Mouse (Mus musculus) liver, embryonic 12.5 days (tissue): ENCODE results near the gene Ddx20. TPM values are rescaled to one million over a fixed set of nuclear protein-coding genes. Genes with fewer than 3 reads are reported as not detected.
A peak's percentile ranks its signal among the peaks of the same experiment; 100 is the strongest.
"Not testable (repeated sequence)": the region's sequence is repeated elsewhere in the genome, so short reads cannot be mapped to it uniquely, and the experiment has no call there.

Experiments used
- ATAC-seq: fragments of 200-750 bp; cut with Nextera tagmentation; 2 replicates; pipeline ENCODE4 v1.8.0; 2017; ENCODE audit warnings: moderate number of reproducible peaks, mild to moderate bottlenecking, moderate library complexity
- H3K27ac ChIP-seq: fragments of 300-500 bp; sonication (generic); 2 replicates; pipeline ENCODE4 v1.5.1; 2016; ENCODE audit warnings: mild to moderate bottlenecking
- H3K27me3 ChIP-seq: fragments of 300-500 bp; sonication (generic); replicated peaks from 2 replicates; pipeline ENCODE4 v1.6.1; 2016; ENCODE audit warnings: mild to moderate bottlenecking, moderate library complexity
- H3K36me3 ChIP-seq: fragments of 300-500 bp; sonication (generic); 2 replicates; pipeline ENCODE4 v1.6.1; 2016; ENCODE audit warnings: mild to moderate bottlenecking, moderate library complexity
- H3K4me1 ChIP-seq: fragments of 300-500 bp; sonication (generic); 2 replicates; pipeline ENCODE4 v1.6.1; 2016
- H3K4me2 ChIP-seq: fragments of 300-500 bp; sonication (generic); 2 replicates; pipeline ENCODE4 v1.6.1; 2016; ENCODE audit warnings: mild to moderate bottlenecking, moderate library complexity
- H3K4me3 ChIP-seq: fragments of 300-500 bp; sonication (generic); 2 replicates; pipeline ENCODE4 v1.5.1; 2016; ENCODE audit warnings: mild to moderate bottlenecking, moderate library complexity
- H3K9ac ChIP-seq: fragments of 300-500 bp; sonication (generic); 2 replicates; pipeline ENCODE4 v1.6.1; 2016; ENCODE audit warnings: mild to moderate bottlenecking, moderate library complexity
- H3K9me3 ChIP-seq: fragments of 300-500 bp; sonication (generic); replicated peaks from 2 replicates; pipeline ENCODE4 v1.6.1; 2016; ENCODE audit warnings: mild to moderate bottlenecking, moderate library complexity
- WGBS: fragments of 180-500 bp; shearing (Covaris S2); methylation state at CpG from one replicate; pipeline ENCODE4 v1.1.7; 2016; ENCODE audit not compliant: insufficient replicate concordance; 5-methylcytosine and 5-hydroxymethylcytosine counted together
- polyA plus RNA-seq: library from polyadenylated mRNA; unstranded; fragments of >200 nt; fragmentation: Nextera tagmentation; extraction: Ambion mirVana; gene quantifications from 2 replicates; pipeline ENCODE4 v1.2.1, GENCODE M21; 2016

The Ddx20 gene
- polyA plus RNA-seq, 1 experiment from 2014 or later, result 34.4 TPM

DNA sequence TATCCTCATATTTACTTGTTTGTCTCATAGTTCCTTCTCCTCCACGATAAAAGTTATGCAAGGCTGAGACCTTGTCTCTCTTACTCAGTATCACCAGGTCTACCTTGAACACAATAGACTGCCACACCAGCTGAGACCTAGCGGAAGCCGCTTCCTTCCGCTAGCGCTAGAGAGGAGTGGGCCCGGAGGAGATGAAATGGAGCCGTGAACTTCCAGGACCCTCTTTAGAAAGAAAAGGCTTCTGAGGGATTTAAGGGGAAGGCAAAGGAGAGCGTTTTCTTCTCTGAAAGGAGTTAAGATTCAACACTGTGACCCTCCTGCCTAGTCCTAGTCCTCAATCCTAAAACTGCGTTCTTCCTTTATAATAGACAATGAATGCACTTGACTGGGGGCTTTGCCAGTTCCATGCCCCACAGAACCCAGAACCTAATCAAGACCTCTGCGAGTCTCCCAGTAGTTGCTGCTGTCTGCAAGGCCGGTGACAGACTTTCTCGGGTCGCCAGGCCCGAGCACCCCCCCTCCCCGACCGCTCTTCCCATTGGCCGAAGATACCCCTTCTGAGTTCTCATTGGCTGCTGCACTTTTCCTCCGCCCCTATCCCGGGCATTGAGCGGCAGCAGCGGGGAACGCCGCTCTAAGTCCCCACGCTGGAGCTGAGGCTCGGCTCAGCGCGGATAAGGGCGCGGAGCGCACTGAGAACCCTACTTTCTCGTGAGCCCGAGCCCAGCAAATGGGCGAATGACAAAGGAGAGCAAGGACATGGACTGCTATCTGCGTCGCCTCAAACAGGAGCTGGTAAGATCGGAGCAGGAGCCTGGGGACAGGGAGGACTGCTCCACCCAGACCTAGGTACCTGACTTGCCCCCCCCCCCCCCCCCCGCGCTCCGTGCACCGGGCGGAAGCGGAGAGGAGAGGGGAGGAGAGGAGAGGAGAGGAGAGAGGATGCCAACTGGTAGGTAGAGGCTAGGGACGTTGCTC lies 16.9 kb upstream of the Ddx20 start, which contains the start of gene Inka2:
Gene Inka2 (plus strand): TSS at position 569 of the 978 bp plus-strand sequence.
- peak within 1 kb of the TSS; percentile 71 for H3K9ac ChIP-seq
- peaks cover 46% of the 10 kb centered on the region for H3K27me3 ChIP-seq
- peak within 1 kb of the TSS; percentile 96 for H3K4me2 ChIP-seq
- WGBS, result 5% methylated on average over 37 of the region's 43 CpGs
- ATAC-seq, result peak; percentile 91
- H3K27ac ChIP-seq, result peak within 1 kb of the TSS; percentile 64
- H3K36me3 ChIP-seq, result no peaks in the 10 kb centered on the region
- H3K4me3 ChIP-seq, result peak within 1 kb of the TSS; percentile 65
- no peaks in the 10 kb centered on the region for H3K9me3 ChIP-seq
- peaks cover 65% of the 10 kb centered on the region for H3K4me1 ChIP-seq

DNA sequence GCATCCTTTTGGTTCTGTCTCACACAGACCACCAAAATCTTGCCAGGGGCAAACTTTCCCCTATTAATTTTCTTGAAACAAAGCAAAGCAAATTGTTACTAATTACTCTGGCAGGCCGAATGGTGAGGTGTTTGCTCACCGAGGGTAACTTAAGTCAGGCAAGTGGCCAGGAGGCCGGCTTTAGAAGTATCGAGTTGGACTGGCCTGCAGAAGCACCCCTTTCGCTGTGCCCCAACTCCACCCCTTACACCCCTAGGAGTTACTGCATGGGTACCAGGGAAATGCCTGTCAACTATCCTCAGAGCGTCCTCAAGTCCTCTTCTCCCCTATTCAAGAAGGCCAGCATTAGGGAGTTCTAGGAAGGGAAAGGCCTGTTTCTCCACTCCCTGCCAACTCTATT lies 16.2 kb upstream of the Ddx20 start:
- Histone ChIP-seq H3K9ac (no peak overlapping the region), H3K36me3 (no peaks in the 10 kb centered on the region), H3K27ac (no peak overlapping the region), H3K27me3 (peaks cover 39% of the 10 kb centered on the region), H3K4me2 (peak overlapping the region; percentile 96), H3K9me3 (no peaks in the 10 kb centered on the region), H3K4me3 (0 out of 2 replicates have a peak overlapping the region, but pooled peaks have one; percentile 65), H3K4me1 (peaks cover 72% of the 10 kb centered on the region)
- no peak for ATAC-seq
- whole genome bisulfite sequencing, result 60% methylated on average over 6 of the region's 6 CpGs

DNA sequence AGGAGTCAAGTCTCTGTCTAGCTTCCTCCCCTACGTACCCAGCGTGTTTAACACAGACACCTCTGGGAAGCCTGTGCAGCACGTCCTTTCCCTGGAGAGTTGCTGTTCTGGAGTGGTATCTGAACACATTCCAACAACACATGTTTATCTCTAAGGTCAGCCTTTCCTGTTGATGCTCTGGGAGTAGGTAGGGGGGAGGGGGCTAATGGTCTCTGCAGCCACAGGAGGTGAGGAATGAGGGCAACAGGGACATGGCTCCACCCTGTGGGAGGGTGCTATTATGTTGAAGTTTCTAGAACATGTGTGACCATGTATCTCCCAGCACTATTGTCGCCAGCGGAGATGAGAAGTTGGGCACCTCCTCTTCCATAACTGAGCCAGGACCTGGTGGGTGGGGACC lies 14.0 kb upstream of the Ddx20 start:
- 12% methylated on average over 5 of the region's 5 CpGs for WGBS
- peak overlapping the region; percentile 76 for H3K27ac ChIP-seq
- H3K4me1 ChIP-seq, result peaks cover 87% of the 10 kb centered on the region
- peaks cover 30% of the 10 kb centered on the region for H3K27me3 ChIP-seq
- no peaks in the 10 kb centered on the region for H3K36me3 ChIP-seq
- H3K4me2 ChIP-seq, result peak overlapping the region; percentile 61
- H3K9me3 ChIP-seq, result no peaks in the 10 kb centered on the region
- H3K4me3 ChIP-seq, result peak overlapping the region; percentile 23
- ATAC-seq, result peak; percentile 30
- peak overlapping the region; percentile 62 for H3K9ac ChIP-seq

DNA sequence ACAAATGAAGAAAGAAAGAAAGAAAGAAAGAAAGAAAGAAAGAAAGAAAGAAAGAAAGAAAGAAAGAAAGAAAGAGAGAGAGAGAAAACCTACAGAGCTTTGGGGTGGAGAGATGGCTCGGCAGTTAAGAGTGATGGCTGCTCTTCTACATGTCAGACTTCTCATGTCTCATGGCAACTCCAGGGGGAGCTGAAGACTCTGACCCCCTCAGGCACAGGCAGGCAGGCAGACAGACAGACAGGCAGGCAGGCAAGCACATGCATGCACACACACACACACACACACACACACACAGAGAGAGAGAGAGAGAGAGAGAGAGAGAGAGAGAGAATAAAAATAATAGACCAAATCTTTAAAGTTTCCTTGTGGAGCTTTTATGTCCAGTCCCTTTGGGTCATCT lies 13.4 kb upstream of the Ddx20 start:
- H3K36me3 ChIP-seq, H3K9me3 ChIP-seq, ATAC-seq: not testable (repeated sequence)
- H3K4me2 ChIP-seq, result peak overlapping the region; percentile 61
- peak overlapping the region; percentile 88; the same call in 1 of the 2 replicates for H3K27ac ChIP-seq
- peaks cover 91% of the 10 kb centered on the region for H3K4me1 ChIP-seq
- peak overlapping the region; percentile 23; the same call in 1 of the 2 replicates for H3K4me3 ChIP-seq
- H3K9ac ChIP-seq, result peak overlapping the region; percentile 62
- WGBS, result 12% methylated on average over 1 of the region's 1 CpGs
- peaks cover 30% of the 10 kb centered on the region for H3K27me3 ChIP-seq

DNA sequence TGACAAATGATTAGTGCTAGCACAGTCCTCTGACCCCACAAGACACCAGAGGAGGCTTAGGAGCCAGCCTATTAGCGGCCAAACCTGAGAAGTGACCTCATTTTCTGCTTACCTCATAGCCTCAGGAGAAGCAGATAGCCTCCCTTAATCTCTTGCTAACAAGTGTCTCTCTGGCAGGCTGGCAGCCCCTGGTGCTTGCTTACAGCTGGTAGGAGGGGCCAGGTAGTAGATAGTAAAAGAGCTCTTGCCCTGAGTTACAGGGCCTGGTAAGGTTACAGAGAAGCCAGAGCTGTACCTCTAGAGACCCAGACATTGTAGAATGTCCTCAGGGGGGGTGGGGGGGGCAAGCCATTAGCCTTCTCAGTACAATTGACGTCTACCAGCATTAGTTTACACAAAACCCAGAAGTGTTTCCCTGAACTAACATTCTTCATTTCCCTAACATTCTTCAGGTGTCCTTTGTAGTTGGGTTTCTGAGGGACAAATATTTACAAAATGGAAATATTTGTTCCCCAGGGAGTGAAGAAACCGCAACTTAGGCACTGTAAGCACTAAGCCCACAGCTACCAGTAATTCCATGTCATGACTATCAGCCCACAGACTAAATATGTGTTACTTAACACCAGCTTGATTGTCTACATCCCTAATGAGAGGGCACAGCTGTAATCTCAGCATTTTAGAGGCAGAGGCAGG lies 12.0 kb upstream of the Ddx20 start:
- H3K4me3 ChIP-seq, result no peak overlapping the region
- 36% methylated on average over 3 of the region's 3 CpGs for WGBS
- H3K4me2 ChIP-seq, result peak overlapping the region; percentile 43
- no peaks in the 10 kb centered on the region for H3K9me3 ChIP-seq
- peak; percentile 93 for ATAC-seq
- H3K9ac ChIP-seq, result peak overlapping the region; percentile 40
- H3K36me3 ChIP-seq, result no peaks in the 10 kb centered on the region
- H3K27ac ChIP-seq, result peak overlapping the region; percentile 88
- peaks cover 83% of the 10 kb centered on the region for H3K4me1 ChIP-seq
- peaks cover 32% of the 10 kb centered on the region for H3K27me3 ChIP-seq

DNA sequence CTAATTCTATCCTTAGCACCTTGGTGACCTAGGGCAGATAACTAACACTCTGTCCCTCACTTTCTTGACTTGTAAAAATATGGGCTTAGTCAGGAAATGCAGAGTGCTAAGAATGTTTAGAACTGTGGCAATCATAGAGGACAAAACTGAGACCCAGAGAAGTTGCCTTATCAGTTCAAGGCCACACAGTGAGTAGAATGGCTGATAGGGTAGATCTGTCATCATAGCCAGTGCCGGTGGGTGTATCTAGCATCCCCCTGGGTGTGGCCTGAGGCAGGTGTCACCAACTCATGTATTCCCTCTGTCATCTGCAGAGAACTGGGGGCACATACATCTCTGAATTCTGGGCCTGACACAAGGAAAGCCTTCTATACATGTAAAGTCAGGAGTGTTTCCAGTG lies 10.9 kb upstream of the Ddx20 start:
- H3K4me1 ChIP-seq, result peaks cover 73% of the 10 kb centered on the region
- 0 out of 2 replicates have a peak overlapping the region, but pooled peaks have one; percentile 7 for H3K9ac ChIP-seq
- no peak overlapping the region for H3K4me3 ChIP-seq
- ATAC-seq, result peak; percentile 69
- H3K36me3 ChIP-seq, result no peaks in the 10 kb centered on the region
- peak overlapping the region; percentile 43 for H3K4me2 ChIP-seq
- H3K27ac ChIP-seq, result peak overlapping the region; percentile 88
- H3K27me3 ChIP-seq, result peaks cover 43% of the 10 kb centered on the region
- no peaks in the 10 kb centered on the region for H3K9me3 ChIP-seq
- WGBS, result 17% methylated on average over 1 of the region's 1 CpGs

DNA sequence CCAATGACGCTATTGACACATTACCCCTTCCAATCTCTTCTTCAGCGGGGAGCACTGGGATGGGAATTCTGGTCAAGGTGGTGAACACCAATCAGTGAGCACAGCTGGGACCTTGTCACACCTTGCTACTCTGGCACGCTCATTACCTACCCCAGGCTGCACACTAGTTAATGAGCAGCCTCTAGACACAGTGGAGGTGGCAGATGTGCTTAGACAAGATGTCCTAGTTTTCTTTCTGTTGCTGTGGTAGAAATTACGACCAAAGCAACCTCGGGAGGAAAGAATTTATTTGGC lies 9.7 kb upstream of the Ddx20 start:
- Histone ChIP-seq H3K36me3 (no peaks in the 10 kb centered on the region), H3K4me2 (no peak overlapping the region), H3K4me3 (no peak overlapping the region), H3K27ac (no peak overlapping the region), H3K9ac (no peak overlapping the region), H3K27me3 (peaks cover 55% of the 10 kb centered on the region), H3K9me3 (no peaks in the 10 kb centered on the region), H3K4me1 (peaks cover 61% of the 10 kb centered on the region)
- no peak for ATAC-seq
- 64% methylated on average over 5 of the region's 5 CpGs for WGBS

DNA sequence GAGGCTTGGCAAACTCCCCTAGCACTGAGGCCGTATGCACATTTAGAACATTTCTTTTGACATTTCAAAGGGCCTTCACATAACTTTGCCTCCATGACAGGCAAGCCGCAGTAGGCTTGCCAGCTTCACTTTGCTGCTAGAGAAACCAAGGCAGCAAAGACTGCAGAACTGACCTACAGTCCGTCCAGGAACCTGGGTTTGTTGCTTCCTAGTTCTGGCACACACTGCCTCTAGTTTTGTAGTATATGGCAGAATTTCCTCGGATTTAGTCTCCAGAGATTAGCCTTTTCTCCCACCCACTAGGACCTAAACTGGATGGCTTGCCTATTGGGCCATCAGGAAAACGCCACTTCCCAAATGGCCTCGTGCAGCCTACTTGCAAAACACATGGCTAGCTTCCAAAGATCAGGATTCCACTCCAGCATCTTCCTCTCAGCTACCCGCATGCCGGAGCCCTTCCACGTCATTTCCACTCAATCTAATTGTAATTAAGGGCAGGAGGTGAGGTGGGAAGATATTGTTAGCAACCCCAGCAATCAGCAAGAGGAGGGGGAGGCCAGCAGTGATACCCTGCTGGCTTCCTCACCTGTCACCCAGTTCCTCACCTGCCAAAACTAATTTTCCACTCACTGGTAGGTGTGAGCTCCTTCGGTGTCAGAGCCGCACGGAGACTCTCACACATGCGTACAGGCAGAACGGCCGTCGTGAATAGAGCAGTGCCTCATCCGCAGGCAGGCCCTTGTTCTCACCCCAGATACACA lies 9.2 kb upstream of the Ddx20 start:
- no peak overlapping the region for H3K4me2 ChIP-seq
- H3K4me3 ChIP-seq, result no peak overlapping the region
- no peaks in the 10 kb centered on the region for H3K36me3 ChIP-seq
- H3K4me1 ChIP-seq, result peaks cover 55% of the 10 kb centered on the region
- H3K9ac ChIP-seq, result no peak overlapping the region
- no peak overlapping the region for H3K27ac ChIP-seq
- no peak for ATAC-seq
- H3K9me3 ChIP-seq, result no peaks in the 10 kb centered on the region
- peaks cover 59% of the 10 kb centered on the region for H3K27me3 ChIP-seq
- WGBS, result 73% methylated on average over 17 of the region's 17 CpGs

DNA sequence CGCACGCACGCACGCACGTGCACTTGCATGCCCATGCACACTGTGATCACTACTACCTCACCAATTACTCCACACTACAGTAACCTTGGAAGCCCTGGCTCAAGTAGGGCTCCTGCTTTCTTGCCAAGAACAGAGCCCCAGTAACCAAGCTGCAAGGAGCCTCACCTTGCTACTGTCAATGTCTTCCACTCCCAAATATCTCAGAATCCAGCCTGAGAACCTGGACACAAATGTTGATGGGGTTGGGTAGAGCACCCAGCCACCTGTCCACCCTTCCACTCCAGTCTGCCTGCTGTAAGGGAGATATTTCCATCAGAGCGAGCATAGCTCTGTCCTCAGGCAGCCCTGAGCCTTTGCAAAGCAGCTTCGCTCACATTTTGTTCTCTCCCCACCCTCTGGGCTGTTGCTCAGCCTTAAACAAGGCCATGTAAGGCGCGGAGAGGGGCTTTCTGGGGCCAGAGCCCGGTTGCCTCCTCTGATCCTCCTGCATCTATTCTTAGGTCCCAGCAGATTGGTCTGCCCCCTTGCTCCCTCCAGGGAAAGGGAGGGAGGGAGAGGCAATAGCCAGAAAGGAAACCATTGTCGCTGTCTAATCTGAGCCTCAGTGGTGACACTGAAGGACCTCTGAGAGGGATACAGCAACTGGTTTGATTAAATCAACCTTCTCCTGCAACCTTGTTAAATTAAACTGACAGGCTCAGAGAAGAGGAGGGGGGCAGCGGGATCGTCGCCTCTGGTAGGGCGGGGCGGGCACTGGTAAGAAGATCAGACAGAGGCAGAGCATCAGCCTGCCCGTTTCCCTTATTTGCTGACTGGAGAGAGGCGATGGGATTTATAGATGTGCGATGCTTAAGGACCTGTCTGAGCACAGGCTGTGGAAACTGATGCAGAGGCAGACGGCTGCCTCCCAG lies 8.4 kb upstream of the Ddx20 start:
- Histone ChIP-seq H3K4me2 (no peak overlapping the region), H3K4me3 (no peak overlapping the region), H3K27me3 (peaks cover 65% of the 10 kb centered on the region), H3K9me3 (no peaks in the 10 kb centered on the region), H3K27ac (no peak overlapping the region), H3K4me1 (peaks cover 47% of the 10 kb centered on the region), H3K36me3 (no peaks in the 10 kb centered on the region), H3K9ac (no peak overlapping the region)
- 40% methylated on average over 20 of the region's 20 CpGs for WGBS
- no peak for ATAC-seq

DNA sequence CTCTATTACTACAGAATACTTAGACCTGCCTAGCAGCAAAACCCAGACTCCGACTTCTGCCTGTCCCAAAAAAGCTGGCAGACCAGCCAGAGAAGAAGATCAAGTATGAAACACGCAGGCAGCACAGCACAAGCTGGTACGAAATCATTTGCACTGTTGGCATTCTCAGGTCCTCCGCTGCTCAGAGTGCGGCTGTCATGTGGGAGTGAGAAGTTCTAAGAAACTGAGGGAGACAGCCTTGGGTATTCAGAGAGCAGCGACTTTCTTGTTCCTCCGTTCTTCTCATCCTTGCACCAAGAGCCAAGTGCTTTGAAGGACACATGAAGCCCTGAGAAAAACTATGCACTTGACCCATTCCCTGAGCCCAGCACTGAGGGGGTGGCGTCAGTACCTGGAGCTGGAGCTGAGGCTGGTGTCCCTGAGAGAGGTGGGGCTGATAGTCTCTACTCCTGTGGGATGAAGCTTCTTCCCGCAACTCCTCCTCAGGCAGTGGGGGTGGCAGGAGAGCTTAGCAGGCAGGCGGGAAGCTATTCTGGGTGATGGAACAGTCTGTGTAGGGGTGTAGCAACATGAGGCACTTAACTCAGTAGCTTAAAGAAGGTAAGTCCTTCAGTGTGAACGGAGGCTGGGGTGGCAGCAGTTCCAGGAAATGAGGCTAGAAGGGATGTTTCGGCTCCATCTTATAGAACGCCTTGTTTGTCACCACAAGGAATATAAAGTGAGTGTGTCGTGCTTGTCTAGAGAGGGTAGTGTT lies 6.1 kb upstream of the Ddx20 start:
- Histone ChIP-seq H3K4me1 (peaks cover 32% of the 10 kb centered on the region), H3K27me3 (peaks cover 65% of the 10 kb centered on the region), H3K36me3 (no peaks in the 10 kb centered on the region), H3K9me3 (no peaks in the 10 kb centered on the region), H3K4me2 (no peak overlapping the region), H3K9ac (no peak overlapping the region), H3K4me3 (no peak overlapping the region), H3K27ac (no peak overlapping the region)
- WGBS, result 61% methylated on average over 14 of the region's 14 CpGs
- no peak for ATAC-seq
